Mouse (Mus musculus) CD8-positive naive resting alpha-beta T cell, adult 2 months (primary cell): Measurements from ENCODE around the gene Traf3.

Experiments used
- DNase-seq, 2 experiments: peaks; one replicate each; pipeline ENCODE4 v3.0.0; 2022; ENCODE audit warnings: low read depth in 2 of 2, low spot score in 2 of 2

Traf3 gene

GRCm38 (mm10) chr12:111249095-111249494, 82.9 kb downstream of the Traf3 start:
- no peak for DNase-seq

DNA sequence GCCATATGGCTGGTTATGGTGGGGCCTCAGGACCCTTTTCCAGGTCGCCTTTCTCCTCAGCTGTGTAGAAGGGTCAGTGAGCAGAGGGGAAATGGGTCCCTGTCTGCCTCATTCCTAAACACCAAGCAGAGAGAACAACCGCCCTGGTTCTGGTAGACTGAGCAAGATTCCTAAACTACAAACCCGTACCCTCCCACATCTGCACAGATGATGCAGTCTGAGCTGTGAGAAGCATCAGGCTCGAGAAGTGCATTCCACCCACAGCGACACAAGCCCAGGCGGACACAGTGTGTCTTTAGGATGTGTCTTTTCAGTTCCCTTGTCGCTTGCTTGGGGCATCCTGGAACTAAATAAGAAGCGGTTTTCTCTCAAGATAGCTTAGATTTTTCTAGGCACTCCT, 83.9 kb downstream of the Traf3 start:
- DNase-seq, result no peak

DNA sequence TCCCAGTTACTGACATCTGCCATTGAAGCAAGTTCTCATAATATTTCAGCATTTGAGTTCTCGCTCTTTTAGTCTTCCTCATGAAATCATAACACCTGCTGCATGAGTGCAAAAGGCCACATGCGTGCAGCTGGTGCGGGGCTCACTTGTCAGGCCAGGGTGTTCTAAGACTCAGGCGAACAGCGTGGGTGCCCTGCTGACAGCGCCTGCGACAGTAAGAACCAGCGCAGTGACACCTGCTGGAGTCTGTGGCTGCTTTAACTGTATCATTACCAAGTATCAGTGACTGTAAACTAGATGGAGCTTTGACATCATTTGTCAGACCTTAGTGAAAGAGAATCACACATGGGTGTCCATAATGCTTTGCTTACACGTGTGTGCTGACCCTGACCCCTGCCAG, 85.1 kb downstream of the Traf3 start:
- no peak for DNase-seq

- no peak for DNase-seq
Observed at GRCm38 (mm10) chr12:111263650-111264049, 97.5 kb downstream of the Traf3 start.

- DNase-seq, result no peak
Observed at GRCm38 (mm10) chr12:111265212-111265611, 99.0 kb downstream of the Traf3 start.

GRCm38 (mm10) chr12:111266592-111266991, 100.4 kb downstream of the Traf3 start:
- DNase-seq, result no peak

GRCm38 (mm10) chr12:111267673-111268325, 101.6 kb downstream of the Traf3 start:
- no peak for DNase-seq

GRCm38 (mm10) chr12:111270629-111271277, 104.6 kb downstream of the Traf3 start, which contains the start of gene Amn:
Amn (plus strand) TSS chr12:111271095.
- no peak for DNase-seq

DNA sequence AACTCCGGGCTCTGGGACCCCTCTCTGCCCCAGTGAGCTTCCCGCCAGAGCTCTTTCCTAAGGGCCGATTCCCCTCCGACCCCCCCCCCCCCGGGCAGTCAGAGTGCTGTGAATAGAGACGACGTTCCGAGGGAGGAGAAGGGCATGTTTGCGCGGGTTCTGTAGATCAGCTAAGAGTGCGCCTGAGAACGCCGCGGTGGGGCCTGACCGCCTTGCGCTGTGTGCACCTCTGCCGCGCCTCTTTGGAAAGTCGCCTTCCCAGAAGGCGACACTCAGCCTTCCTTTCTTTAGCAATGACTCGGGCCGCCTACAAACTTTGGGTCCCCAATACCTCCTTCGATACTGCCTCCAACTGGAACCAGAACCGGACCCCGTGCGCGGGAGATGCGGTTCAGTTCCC, 105.2 kb downstream of the Traf3 start:
- no peak for DNase-seq

DNA sequence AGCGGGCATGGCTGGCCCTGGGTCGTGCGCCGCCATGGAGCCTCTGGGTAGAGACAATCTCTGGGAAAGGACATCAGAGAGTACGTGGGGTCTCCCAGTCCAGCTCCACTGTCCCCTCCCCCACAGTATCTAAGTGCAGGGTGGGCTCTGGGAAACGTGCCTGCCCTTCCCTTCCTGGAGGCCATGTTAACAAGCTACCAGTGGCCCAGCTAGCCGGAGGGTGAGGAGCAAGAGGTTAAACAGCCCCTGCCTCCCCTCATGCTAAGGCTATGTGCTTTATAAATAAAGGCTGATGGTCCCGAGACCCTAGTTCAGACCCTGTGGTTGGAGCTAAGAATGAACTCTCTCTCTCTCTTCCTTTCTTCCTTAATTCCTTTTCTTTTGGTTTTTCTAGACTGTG, 105.8 kb downstream of the Traf3 start:
- no peak for DNase-seq

DNA sequence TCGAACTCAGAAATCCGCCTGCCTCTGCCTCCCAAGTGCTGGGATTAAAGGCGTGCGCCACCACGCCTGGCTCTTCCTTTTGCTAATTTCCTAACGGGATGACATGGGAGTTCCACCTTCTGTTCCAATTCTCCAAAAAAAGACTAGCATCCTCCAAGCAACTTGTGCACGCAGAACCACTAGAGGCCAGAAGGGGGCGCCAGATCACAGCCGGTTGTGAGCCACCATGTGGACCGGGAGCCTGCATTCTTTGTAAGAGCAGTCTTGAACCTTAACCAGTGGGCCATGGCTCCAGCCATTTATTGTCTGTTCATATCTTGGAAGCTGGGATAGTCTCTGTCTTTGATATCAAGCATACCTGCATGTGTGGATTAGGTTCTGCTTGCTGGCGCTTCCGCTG, 106.2 kb downstream of the Traf3 start:
- DNase-seq, result peak; percentile 44 to 57

DNA sequence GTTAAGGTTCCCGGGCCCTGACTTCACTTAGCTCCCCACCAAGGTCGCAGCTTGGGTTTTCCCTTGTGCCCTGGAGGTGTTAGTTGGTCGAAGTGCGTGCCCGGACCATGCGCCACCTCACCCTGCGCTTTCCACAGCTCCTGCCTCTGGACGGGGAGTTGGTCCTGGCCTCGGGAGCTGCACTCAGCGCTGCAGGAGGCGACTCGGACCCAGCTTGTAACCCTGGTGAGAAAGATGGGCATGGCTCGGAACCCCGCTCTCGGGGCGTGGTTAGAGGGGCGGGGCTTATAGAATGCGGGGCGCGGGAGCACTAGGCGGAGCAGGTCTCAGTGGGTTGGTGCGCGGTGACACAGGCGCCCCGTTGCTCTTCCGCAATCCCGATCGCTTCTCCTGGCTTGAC, 107.8 kb downstream of the Traf3 start:
- DNase-seq, result no peak

GRCm38 (mm10) chr12:111274447-111275149, 108.4 kb downstream of the Traf3 start:
- DNase-seq, result no peak

DNA sequence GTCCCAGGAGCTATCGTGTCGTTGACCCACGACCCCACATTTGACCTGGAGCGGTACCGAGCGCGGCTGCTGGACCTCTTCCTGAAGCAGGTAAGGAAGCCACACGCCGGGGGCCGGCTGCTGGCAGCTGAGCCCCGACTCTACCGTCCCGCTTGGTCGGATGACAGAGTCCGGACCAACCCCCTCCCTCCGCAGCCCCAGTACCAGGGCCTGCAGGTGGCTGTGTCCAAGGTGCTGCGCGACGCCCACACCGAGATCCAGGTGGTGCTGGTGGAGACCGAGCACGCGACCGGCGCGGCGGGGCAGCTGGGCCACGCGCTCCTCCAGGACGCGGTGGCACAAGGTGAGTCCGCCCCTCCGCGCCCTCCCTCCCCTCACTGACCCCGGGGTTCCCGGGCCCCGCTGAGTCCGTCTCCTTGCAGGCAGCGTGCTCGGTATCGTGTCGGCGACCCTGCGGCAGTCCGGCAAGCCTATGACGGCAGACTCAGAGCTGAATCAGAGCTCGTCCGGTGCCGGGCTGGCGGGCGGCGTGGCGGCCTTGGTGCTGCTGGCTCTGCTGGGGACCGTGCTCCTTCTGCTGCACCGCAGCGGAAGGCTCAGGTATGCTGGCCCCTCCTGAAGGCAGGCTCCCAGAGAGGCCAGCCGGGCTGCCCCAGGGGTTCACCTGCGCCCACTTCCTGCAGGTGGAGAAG, 109.1 kb downstream of the Traf3 start:
- DNase-seq, result no peak

- no peak for DNase-seq
Observed at GRCm38 (mm10) chr12:111276371-111276770, 110.2 kb downstream of the Traf3 start.

GRCm38 (mm10) chr12:111283573-111283972, 117.4 kb downstream of the Traf3 start:
- no peak for DNase-seq

- no peak for DNase-seq
Observed at GRCm38 (mm10) chr12:111284532-111284931, 118.4 kb downstream of the Traf3 start.

GRCm38 (mm10) chr12:111293025-111293424, 126.9 kb downstream of the Traf3 start:
- DNase-seq, result no peak

GRCm38 (mm10) chr12:111301322-111302017, 135.3 kb downstream of the Traf3 start:
- no peak for DNase-seq

DNA sequence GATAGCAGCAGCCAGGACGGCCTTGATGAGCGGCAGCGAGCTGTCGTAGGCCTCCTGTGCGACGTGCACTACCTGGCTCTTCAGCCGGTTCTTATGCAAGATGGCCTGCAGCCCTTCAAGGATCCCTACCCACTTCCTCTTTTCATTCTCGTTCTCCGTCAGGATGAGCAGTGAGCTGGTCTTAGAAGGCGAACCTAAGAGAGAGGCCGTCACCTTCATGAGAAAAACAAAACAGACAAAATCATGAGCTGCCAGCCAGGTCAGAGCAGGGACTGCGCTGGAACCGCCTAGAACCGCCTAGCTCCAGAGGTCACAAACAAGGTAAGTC, 135.8 kb downstream of the Traf3 start:
- no peak for DNase-seq

DNA sequence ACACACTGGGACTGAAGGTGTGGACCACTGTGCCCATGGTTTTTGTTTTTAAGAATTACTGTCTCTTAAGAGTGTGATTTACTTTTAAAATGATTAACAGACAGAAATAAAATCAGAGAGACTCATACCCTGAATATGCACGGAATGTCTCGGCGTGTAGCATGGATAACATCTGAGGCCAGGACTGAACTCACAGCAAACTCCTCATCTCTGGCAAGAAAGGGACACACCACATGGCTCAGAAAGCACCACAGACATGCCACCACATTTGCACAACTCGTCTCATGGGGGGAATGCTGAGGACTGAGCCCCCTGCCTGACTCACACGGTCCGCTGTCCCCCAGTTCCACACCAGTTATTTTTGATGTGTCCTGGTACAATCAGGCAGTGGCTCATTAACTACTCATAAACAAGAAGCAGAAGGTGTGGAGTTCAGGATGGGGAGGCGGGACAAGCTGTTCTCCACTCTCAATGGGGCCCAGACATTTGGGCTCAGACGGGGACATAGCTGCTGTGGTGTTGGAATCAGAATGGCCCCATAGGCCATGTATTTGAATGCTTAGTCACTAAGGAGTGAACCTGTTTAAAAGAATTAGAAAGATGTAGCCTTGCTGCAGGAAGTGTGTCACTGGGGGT, 137.7 kb downstream of the Traf3 start:
- no peak for DNase-seq
